Mouse (Mus musculus): ENCODE data around the gene Lgr4. TPM values are rescaled to one million over a fixed set of nuclear protein-coding genes. Genes with fewer than 3 reads are reported as not detected.

Gene Lgr4
- polyA plus RNA-seq, 1 experiment from 2014 or later: 9.9 TPM

Other genes starting within 250 kb of the Lgr4 start
- gene Bdnf, start 242.9 kb upstream of the Lgr4 start, polyA plus RNA-seq (2015; fragmentation: Nextera tagmentation; extraction: Ambion mirVana): 0.75 and 0.78 TPM in 2 replicates
- gene Lin7c, start 26.8 kb upstream of the Lgr4 start, polyA plus RNA-seq (2015; fragmentation: Nextera tagmentation; extraction: Ambion mirVana): 35.5 and 35.7 TPM in 2 replicates
- 25.2 and 27.2 TPM in 2 replicates for gene Ccdc34, start 100.2 kb downstream of the Lgr4 start, polyA plus RNA-seq (2015; fragmentation: Nextera tagmentation; extraction: Ambion mirVana)

Data from heart, embryonic 13.5 days (tissue).